Mouse (Mus musculus) ES-Bruce4 (cell line): Measurements from ENCODE around the gene Cers6. TPM values are rescaled to one million over a fixed set of nuclear protein-coding genes. Genes with fewer than 3 reads are reported as not detected.

Source experiments
- H3K27ac ChIP-seq: 2 replicates; pipeline ENCODE4 v1.5.1; 2012; ENCODE audit warnings: low read length, inconsistent platforms; ENCODE audit not compliant: insufficient read depth
- H3K27me3 ChIP-seq: 2 replicates; pipeline ENCODE4 v1.6.1; 2012; ENCODE audit warnings: mild to moderate bottlenecking, low read length, inconsistent platforms; ENCODE audit not compliant: control insufficient read depth, poor library complexity, insufficient read depth, severe bottlenecking
- H3K36me3 ChIP-seq: 2 replicates; pipeline ENCODE4 v1.6.1; 2012; ENCODE audit warnings: inconsistent platforms, mild to moderate bottlenecking, low read length, moderate library complexity; ENCODE audit not compliant: control insufficient read depth, poor library complexity, insufficient read depth, severe bottlenecking
- H3K4me1 ChIP-seq: one replicate; pipeline ENCODE4 v1.8.1; 2011; ENCODE audit warnings: low read length; ENCODE audit not compliant: control insufficient read depth, insufficient read depth
- H3K4me3 ChIP-seq: 2 replicates; pipeline ENCODE4 v1.5.1; 2011; ENCODE audit warnings: low read depth, mild to moderate bottlenecking, low read length
- H3K9ac ChIP-seq: 2 replicates; pipeline ENCODE4 v1.6.1; 2012; ENCODE audit warnings: low read depth, mild to moderate bottlenecking, inconsistent platforms; ENCODE audit not compliant: poor library complexity, severe bottlenecking
- H3K9me3 ChIP-seq: replicated peaks from 2 replicates; pipeline ENCODE4 v1.6.1; 2012; ENCODE audit warnings: mild to moderate bottlenecking, low read length, inconsistent platforms; ENCODE audit not compliant: control insufficient read depth, poor library complexity, insufficient read depth, severe bottlenecking
- CTCF ChIP-seq: IDR thresholded peaks from one replicate; pipeline ENCODE4 v1.8.1; 2011; ENCODE audit warnings: low read depth, low read length
- EP300 ChIP-seq: IDR thresholded peaks from 2 replicates; pipeline ENCODE4 v1.6.1; 2011; ENCODE audit warnings: low read depth, low read length; ENCODE audit not compliant: insufficient read depth
- POLR2A ChIP-seq: IDR thresholded peaks from one replicate; pipeline ENCODE4 v1.8.1; 2011; ENCODE audit warnings: low read length; ENCODE audit not compliant: insufficient read depth
- polyA plus RNA-seq: library from polyadenylated mRNA; stranded (reverse); fragments of >200 nt; gene quantifications from 2 replicates; pipeline ENCODE4 v1.2.4, GENCODE M21; 2011; ENCODE audit warnings: low read depth; ENCODE audit not compliant: missing spikeins, insufficient read depth, insufficient read length

The Cers6 gene
- polyA plus RNA-seq, 1 experiment: 17.0 TPM

- no peaks in the 10 kb centered on the region for H3K27me3 ChIP-seq
- no peak overlapping the region for H3K27ac ChIP-seq
- no peaks in the 10 kb centered on the region for H3K4me1 ChIP-seq
- TF ChIP-seq EP300 (no peak), CTCF (no peak), POLR2A (no peak)
- no peak overlapping the region for H3K9ac ChIP-seq
- no peak overlapping the region for H3K4me3 ChIP-seq
- H3K36me3 ChIP-seq: no peaks in the 10 kb centered on the region
- peaks cover 8% of the 10 kb centered on the region; the same call in 1 of the 2 replicates for H3K9me3 ChIP-seq
Measured at GRCm38 (mm10) chr2:68992629-68993028, 131.4 kb downstream of the Cers6 start.

DNA sequence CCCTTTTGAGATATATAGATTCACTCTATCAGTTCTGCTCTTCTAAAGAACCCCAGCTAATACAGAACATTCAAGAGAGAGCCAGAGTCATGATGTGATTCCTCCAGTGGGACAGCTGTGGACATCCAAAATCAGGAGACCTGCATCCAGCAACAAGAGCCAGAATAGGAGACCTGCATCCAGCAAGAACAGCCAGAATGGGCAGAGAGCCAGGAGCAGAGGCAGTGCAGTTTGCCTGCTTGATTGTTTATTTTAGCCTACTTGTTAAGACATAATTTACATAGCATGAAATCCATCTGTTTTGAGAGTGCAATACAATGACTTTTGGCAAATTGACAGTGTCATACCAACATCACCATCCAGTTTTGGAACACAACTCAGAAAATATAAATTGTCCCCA lies 133.2 kb downstream of the Cers6 start:
- H3K9me3 ChIP-seq: peaks cover 8% of the 10 kb centered on the region; the same call in 1 of the 2 replicates
- no peaks in the 10 kb centered on the region for H3K4me1 ChIP-seq
- H3K9ac ChIP-seq: no peak overlapping the region
- TF ChIP-seq CTCF (no peak), EP300 (no peak), POLR2A (no peak)
- H3K4me3 ChIP-seq: no peak overlapping the region
- H3K36me3 ChIP-seq: no peaks in the 10 kb centered on the region
- H3K27me3 ChIP-seq: no peaks in the 10 kb centered on the region
- H3K27ac ChIP-seq: no peak overlapping the region

GRCm38 (mm10) chr2:68995723-68996122 lies 134.5 kb downstream of the Cers6 start:
- H3K36me3 ChIP-seq: no peaks in the 10 kb centered on the region

DNA sequence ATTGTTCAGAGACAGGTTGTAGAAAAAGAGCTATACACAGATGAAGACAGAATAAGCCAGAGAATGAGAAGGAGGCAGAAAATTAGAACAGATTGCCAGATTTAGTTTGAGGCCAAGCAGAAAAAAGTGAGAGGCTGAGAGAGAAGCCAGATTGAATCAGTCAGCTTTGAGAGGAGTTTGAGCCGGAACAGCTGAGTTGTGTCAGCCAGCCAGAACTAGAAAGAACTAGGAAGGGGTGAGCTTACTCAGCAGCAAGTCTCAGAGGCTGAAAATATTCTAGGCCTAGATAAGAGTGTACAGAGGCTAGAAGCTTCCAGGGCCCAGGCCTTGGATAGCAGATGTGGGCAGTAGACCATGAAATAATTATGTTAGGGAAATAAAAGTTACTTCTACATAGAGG lies 135.0 kb downstream of the Cers6 start:
- no peak overlapping the region for H3K9ac ChIP-seq
- H3K4me1 ChIP-seq: no peaks in the 10 kb centered on the region
- H3K4me3 ChIP-seq: no peak overlapping the region
- H3K27me3 ChIP-seq: no peaks in the 10 kb centered on the region
- no peak for TF ChIP-seq POLR2A
- no peak for TF ChIP-seq EP300
- TF ChIP-seq CTCF: no peak
- no peak overlapping the region for H3K27ac ChIP-seq
- no peaks in the 10 kb centered on the region for H3K36me3 ChIP-seq
- peaks cover 8% of the 10 kb centered on the region; the same call in 1 of the 2 replicates for H3K9me3 ChIP-seq

More at GRCm38 (mm10) chr2:68995723-68996122, 134.5 kb downstream of the Cers6 start:
- no peak for TF ChIP-seq EP300
- no peak for TF ChIP-seq CTCF
- TF ChIP-seq POLR2A: no peak
- no peaks in the 10 kb centered on the region for H3K27me3 ChIP-seq
- H3K9ac ChIP-seq: no peak overlapping the region
- no peak overlapping the region for H3K4me3 ChIP-seq
- no peak overlapping the region for H3K27ac ChIP-seq
- no peaks in the 10 kb centered on the region for H3K4me1 ChIP-seq
- peaks cover 8% of the 10 kb centered on the region; the same call in 1 of the 2 replicates for H3K9me3 ChIP-seq

- H3K36me3 ChIP-seq: no peaks in the 10 kb centered on the region
- no peaks in the 10 kb centered on the region for H3K4me1 ChIP-seq
- no peaks in the 10 kb centered on the region for H3K9me3 ChIP-seq
- TF ChIP-seq EP300 (0 out of 2 replicates have a peak, but pooled peaks have one; percentile 7), CTCF (no peak), POLR2A (no peak)
- no peaks in the 10 kb centered on the region for H3K27me3 ChIP-seq
- no peak overlapping the region for H3K27ac ChIP-seq
- H3K9ac ChIP-seq: no peak overlapping the region
- H3K4me3 ChIP-seq: no peak overlapping the region
Measured at GRCm38 (mm10) chr2:69004001-69004400, 142.8 kb downstream of the Cers6 start.

DNA sequence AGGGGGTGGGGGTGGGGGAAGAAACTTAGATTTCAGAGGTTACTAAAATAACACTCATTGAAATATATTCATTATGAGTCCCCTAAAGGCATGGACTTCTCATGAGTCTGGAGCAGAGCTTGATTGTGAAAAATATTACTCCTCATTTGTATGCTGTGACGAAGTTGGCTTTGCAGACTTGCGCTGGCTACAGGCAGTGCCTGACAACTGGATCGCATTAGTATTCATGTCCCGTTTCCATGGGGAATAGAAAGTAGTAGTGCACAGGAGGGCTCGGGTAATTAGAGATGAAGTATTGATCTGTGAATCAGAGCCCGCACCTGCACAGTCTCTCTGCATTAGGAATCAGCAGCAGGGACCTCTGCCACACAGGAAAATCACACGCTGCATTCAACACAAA lies 150.2 kb downstream of the Cers6 start:
- Histone ChIP-seq H3K9me3 (no peaks in the 10 kb centered on the region), H3K9ac (no peak overlapping the region), H3K4me3 (no peak overlapping the region), H3K4me1 (no peaks in the 10 kb centered on the region), H3K27me3 (no peaks in the 10 kb centered on the region), H3K36me3 (no peaks in the 10 kb centered on the region), H3K27ac (no peak overlapping the region)
- TF ChIP-seq POLR2A (no peak), CTCF (no peak), EP300 (no peak)
